In the genomic region with DNA sequence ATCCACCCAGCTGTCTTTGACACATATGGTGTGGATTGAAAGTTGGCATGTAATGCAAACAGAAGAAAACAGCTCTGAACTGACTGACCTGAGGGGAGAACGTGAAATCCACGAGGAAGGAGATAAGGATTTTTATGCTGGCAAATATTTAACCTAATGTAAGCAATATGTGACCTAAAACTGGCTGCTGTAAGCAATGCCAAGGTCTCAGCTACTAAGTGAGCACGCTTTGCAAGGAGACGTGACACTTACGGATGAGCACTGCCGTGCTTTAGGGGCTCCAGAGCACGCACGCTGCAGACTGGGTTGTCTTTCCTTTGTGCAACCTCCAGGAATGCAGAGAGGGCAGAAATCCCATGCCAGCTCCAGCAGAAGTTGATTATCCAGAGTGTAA, we compare ENCODE assay signal across 12 mouse cellular contexts. TPM values are rescaled to one million over a fixed set of nuclear protein-coding genes. Genes with fewer than 3 reads are reported as not detected.
A peak's percentile ranks its signal among the peaks of the same experiment; 100 is the strongest.
DNase-seq lines count a peak whose midpoint lies in the region; ATAC-seq lines count a peak whose summit lies in the region.
"Had no signal": no experiment of that assay in that cellular context is flagged by ENCODE, and none has a peak within 500 bp of the region (broad histone marks: within the 10 kb centered on the region; RNA-seq: fewer than 3 reads in every experiment).

No protein-coding gene starts in this region.

- H3K4me2 ChIP-seq in kidney, embryonic 15.5 days: peak overlapping the region; percentile 23; the same call in 1 of the 2 replicates
- H3K4me2 ChIP-seq in hindbrain, embryonic 15.5 days: 0 out of 2 replicates have a peak overlapping the region, but pooled peaks have one; percentile 11
- no peak overlapping the region for H3K4me2 ChIP-seq in midbrain, embryonic 14.5 days (ENCODE audit: low read length)

- ATAC-seq in kidney, embryonic 15.5 days (replicated peaks; ENCODE audit: low FRiP score): peak; percentile 41
- ATAC-seq in hindbrain, embryonic 15.5 days (ENCODE audit: low FRiP score, low read depth): peak; percentile 48; the same call in 1 of the 2 replicates
- ATAC-seq in midbrain, embryonic 14.5 days (ENCODE audit: low FRiP score, low TSS enrichment): no peak

- no peak overlapping the region for H3K27ac ChIP-seq in kidney, embryonic 15.5 days
- no peak overlapping the region for H3K27ac ChIP-seq in hindbrain, embryonic 15.5 days (replicated peaks)
- H3K27ac ChIP-seq in midbrain, embryonic 14.5 days (replicated peaks; ENCODE audit: low read depth, low read length): no peak overlapping the region

- no peak for DNase-seq in kidney, adult 18-20 months
- DNase-seq in embryo, embryonic 11 days: peak; percentile 43
- DNase-seq in midbrain, embryonic 14.5 days: peak; percentile 50
- no peak for DNase-seq in retina, embryonic 14.5 days (ENCODE audit: low spot score)
- no peak for DNase-seq in spleen, postnatal 14 days (ENCODE audit: low spot score in 2 of 2)
- DNase-seq in layer of hippocampus, adult 11-12 months (ENCODE audit: low spot score): no peak
- DNase-seq: cerebellum, adult 11 months; kidney, postnatal 4 days; left cerebral cortex, postnatal 4 days; thymus, postnatal 36 days had no signal

- H3K9ac ChIP-seq in kidney, embryonic 15.5 days: no peak overlapping the region
- no peak overlapping the region for H3K9ac ChIP-seq in hindbrain, embryonic 15.5 days
- no peak overlapping the region for H3K9ac ChIP-seq in midbrain, embryonic 14.5 days (replicated peaks; ENCODE audit: low read length)

- no peaks in the 10 kb centered on the region for H3K9me3 ChIP-seq in kidney, embryonic 15.5 days (replicated peaks)
- H3K9me3 ChIP-seq in hindbrain, embryonic 15.5 days: no peaks in the 10 kb centered on the region
- no peaks in the 10 kb centered on the region for H3K9me3 ChIP-seq in midbrain, embryonic 14.5 days (ENCODE audit: control insufficient read depth, low read length)

- H3K4me1 ChIP-seq in kidney, embryonic 15.5 days: peaks cover 42% of the 10 kb centered on the region
- H3K4me1 ChIP-seq in hindbrain, embryonic 15.5 days (replicated peaks): peaks cover 7% of the 10 kb centered on the region; the same call in 1 of the 2 replicates
- H3K4me1 ChIP-seq in midbrain, embryonic 14.5 days (ENCODE audit: control insufficient read depth, insufficient read depth, low read length): no peaks in the 10 kb centered on the region

- H3K27me3 ChIP-seq in kidney, embryonic 15.5 days: no peaks in the 10 kb centered on the region
- H3K27me3 ChIP-seq in hindbrain, embryonic 15.5 days: no peaks in the 10 kb centered on the region
- H3K27me3 ChIP-seq in midbrain, embryonic 14.5 days (ENCODE audit: control insufficient read depth, insufficient read depth, low read length): no peaks in the 10 kb centered on the region

- H3K36me3 ChIP-seq in kidney, embryonic 15.5 days: no peaks in the 10 kb centered on the region
- H3K36me3 ChIP-seq in hindbrain, embryonic 15.5 days: no peaks in the 10 kb centered on the region
- H3K36me3 ChIP-seq in midbrain, embryonic 14.5 days (ENCODE audit: control insufficient read depth, insufficient read depth, low read length): no peaks in the 10 kb centered on the region

- H3K4me3 ChIP-seq in kidney, embryonic 15.5 days (replicated peaks): no peak overlapping the region
- no peak overlapping the region for H3K4me3 ChIP-seq in hindbrain, embryonic 15.5 days
- H3K4me3 ChIP-seq in midbrain, embryonic 14.5 days (replicated peaks; ENCODE audit: low read depth, low read length): no peak overlapping the region

- WGBS in kidney, embryonic 15.5 days: 33% methylated on average over 8 of the region's 8 CpGs
- 33% methylated on average over 8 of the region's 8 CpGs for WGBS in hindbrain, embryonic 15.5 days
- 44% methylated on average over 8 of the region's 8 CpGs for WGBS in midbrain, embryonic 14.5 days

RNA-seq across cellular contexts. Expression of gene Adh6a, which starts 6.8 kb away (rescaled TPM):
- polyA plus RNA-seq in kidney, embryonic 15.5 days (2015; fragmentation: Nextera tagmentation; extraction: Ambion mirVana): 0.28 TPM in 1 of 2 replicates, not detected in the other
- not detected in 2 replicates for polyA plus RNA-seq in hindbrain, embryonic 15.5 days (2015; fragmentation: Nextera tagmentation; extraction: Ambion mirVana)
- polyA plus RNA-seq in midbrain, embryonic 14.5 days (2014; fragmentation: Nextera tagmentation; extraction: Ambion mirVana): not detected in 2 replicates

RNA-seq across cellular contexts. Expression of gene Adh6b, which starts 35.3 kb away (rescaled TPM):
- 0.33 and 0.43 TPM in 2 replicates for polyA plus RNA-seq in kidney, embryonic 15.5 days (2015; fragmentation: Nextera tagmentation; extraction: Ambion mirVana)
- 0.33 TPM in 1 of 2 replicates, not detected in the other for polyA plus RNA-seq in hindbrain, embryonic 15.5 days (2015; fragmentation: Nextera tagmentation; extraction: Ambion mirVana)
- polyA plus RNA-seq in midbrain, embryonic 14.5 days (2014; fragmentation: Nextera tagmentation; extraction: Ambion mirVana): 0.12 TPM in 1 of 2 replicates, not detected in the other

RNA-seq across cellular contexts. Expression of gene Adh1, which starts 45.5 kb away (rescaled TPM):
- polyA plus RNA-seq in kidney, embryonic 15.5 days (2015; fragmentation: Nextera tagmentation; extraction: Ambion mirVana): 43.5 and 86.9 TPM in 2 replicates
- 0.92 and 1.3 TPM in 2 replicates for polyA plus RNA-seq in hindbrain, embryonic 15.5 days (2015; fragmentation: Nextera tagmentation; extraction: Ambion mirVana)
- polyA plus RNA-seq in midbrain, embryonic 14.5 days (2014; fragmentation: Nextera tagmentation; extraction: Ambion mirVana): 0.32 and 0.51 TPM in 2 replicates

Comparison
In these comparisons a context has a peak if more than half of its experiments do, and no peak if none do; other contexts are left out.
1. DNase-seq: peak in embryo, embryonic 11 days (single experiment) and midbrain, embryonic 14.5 days (single experiment); none in kidney, adult 18-20 months (single experiment), retina, embryonic 14.5 days (single experiment), spleen, postnatal 14 days (0 of 2) and layer of hippocampus, adult 11-12 months (single experiment).
2. RNA of gene Adh1, which starts 45.5 kb away (polyA plus RNA-seq): 43.5 to 86.9 TPM in kidney, embryonic 15.5 days; 0.92 to 1.3 TPM in hindbrain, embryonic 15.5 days and 0.32 to 0.51 TPM in midbrain, embryonic 14.5 days; every median in the first group is over 10 times any median in the second.